Mouse (Mus musculus) B cell, adult 2 months (primary cell): ENCODE data around the gene Sdc3.

Experiments used
- DNase-seq, 2 experiments: peaks; one replicate each; pipeline ENCODE4 v3.0.0; 2022

The Sdc3 gene

DNA sequence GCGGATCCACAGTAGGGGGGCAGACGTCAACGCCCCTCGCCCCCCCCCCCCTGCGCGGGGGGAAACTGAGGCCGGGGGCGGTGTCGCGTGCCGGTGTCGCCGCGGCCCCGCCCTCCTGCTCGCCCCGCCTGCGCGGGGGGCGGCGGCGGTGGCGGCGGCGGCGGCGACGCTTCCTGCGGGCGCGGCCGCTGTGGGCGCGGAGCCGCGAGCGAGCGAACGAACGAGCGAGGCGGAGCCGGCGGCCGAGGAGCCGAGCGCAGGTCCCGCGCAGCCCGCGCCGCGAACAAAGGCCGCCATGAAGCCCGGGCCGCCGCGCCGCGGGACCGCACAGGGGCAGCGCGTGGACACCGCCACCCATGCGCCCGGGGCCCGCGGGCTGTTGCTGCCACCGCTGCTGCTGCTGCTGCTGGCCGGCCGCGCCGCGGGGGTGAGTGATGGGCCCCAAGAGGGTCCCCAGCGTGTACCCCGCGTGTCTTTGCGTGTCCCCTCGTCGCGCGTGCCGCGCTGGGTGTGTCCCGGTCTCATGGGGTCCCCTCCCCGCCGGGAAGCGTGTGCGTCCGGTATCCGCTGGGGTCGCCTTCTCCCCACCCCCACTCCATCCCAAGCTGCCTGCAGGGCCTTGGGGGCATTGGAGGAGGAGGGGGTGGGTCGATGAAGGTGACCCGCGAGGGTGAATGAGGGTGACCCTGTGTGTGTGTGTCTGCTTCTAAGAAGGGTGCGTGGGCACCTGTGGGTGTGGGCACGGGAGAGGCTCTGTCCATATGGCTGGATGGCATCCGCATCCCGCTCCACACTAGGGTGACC, at the start of gene Sdc3:
Gene Sdc3 (plus strand): TSS at position 162 of the 804 bp plus-strand sequence.
- DNase-seq, result peak; percentile 16 to 31

DNA sequence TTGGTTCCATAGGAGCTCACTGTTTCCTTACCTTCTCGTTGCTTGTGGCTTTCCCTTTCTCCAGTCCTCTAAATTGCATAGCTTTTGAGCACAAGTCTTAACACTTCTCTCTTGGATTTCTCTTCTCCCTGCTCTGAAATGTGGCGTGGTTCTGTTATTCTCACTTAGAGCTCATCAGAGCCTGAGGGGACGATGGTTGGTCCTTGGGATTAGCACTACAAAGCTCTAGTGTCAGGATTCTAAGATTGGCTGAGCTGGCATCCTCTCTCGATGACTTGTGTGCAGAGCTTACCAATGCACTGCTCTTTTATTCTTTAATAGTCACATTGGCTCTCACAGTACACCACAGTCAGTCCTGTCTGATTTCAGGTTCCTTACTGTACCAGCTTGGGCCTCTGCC, 48.3 kb upstream of the Sdc3 start:
- no peak for DNase-seq

GRCm38 (mm10) chr4:130745561-130746306, 46.6 kb upstream of the Sdc3 start:
- DNase-seq, result no peak

- DNase-seq, result no peak
Measured at GRCm38 (mm10) chr4:130749566-130749965, 42.8 kb upstream of the Sdc3 start.

GRCm38 (mm10) chr4:130751966-130752365, 40.4 kb upstream of the Sdc3 start:
- DNase-seq, result no peak

DNA sequence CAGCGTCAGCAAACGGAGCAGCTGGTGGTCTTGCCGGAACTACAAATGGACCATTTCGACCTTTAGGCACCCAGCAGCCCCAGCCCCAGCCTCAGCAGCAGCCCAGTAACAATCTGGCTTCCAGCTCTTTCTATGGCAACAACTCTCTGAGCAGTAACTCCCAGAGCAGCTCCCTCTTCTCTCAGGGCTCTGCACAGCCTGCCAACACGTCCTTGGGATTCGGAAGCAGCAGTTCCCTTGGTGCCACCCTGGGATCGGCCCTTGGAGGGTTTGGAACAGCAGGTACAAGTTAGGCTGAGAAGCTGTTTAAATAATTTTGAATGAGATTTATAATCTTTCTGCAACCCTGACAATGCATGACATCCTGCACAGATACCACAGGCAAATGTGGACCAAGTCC, 39.7 kb upstream of the Sdc3 start:
- no peak for DNase-seq

DNA sequence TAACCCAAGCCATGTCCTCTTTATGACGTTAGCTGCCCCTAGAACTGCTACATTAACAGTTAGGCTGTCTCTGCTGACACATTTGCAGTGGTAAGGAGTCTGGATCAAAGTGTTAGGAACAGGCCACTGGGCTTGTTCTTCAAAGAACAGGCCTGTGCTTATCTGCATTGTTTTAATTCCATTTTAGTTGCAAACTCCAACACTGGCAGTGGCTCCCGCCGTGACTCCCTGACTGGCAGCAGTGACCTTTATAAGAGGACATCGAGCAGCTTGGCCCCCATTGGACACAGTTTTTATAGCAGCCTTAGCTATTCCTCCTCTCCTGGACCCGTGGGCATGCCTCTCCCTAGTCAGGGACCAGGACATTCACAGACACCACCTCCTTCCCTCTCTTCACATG, 38.6 kb upstream of the Sdc3 start:
- DNase-seq, result no peak

DNA sequence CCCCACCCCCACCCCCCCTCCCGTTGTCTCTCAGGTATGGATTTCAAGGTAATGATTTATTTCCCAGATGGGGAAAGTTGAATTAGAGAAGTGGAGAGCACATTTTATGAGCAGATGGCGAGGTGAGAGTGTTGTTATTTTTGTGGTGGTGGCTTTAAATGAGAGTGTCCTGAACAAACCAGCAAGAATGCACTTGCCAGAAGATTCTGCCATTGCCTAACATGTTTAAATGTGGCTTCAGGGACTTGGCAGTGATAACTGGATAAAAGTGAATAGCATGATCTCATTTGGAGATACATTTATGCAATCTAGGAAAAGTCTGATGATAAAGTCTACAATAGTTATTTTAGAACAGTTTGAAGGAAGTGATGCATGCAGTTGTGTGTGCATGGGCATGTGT, 37.6 kb upstream of the Sdc3 start:
- no peak for DNase-seq

DNA sequence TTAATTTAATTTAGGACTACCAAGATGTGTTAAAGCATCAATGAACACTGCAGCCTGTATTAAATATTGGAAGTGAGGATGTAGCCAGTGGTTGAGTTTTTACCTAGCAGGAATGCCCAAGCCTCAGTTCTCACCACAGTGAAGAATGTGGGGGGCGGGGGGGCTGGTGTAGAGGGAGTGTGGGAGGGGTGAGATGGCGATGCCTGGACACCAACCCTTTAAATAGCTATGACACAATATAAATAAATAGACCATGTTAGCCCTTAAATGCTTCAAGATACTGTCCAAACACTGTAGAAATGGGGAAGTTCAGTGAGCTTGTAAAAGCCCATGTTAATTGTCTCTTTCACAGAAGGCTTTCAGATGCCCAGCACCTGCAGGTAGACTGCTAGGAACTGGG, 32.5 kb upstream of the Sdc3 start:
- DNase-seq, result no peak

DNA sequence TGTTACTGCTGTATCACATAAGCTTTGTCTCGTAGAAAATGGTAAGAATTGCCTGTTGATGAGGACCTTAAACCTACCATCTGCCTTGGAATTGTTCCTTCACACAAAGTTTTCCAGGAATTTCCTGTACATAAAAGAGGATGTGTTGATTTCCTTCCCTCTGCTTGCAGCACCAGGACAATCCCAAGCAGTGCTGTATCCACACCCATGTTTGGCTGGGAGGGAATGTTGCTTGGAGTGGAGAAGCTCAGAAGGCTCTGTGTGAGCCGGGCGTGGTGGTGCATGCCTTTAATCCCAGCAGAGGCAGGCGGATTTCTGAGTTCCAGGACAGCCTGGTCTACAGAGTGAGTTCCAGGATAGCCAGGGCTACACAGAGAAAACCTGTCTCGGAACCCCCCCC, 30.5 kb upstream of the Sdc3 start:
- no peak for DNase-seq

DNA sequence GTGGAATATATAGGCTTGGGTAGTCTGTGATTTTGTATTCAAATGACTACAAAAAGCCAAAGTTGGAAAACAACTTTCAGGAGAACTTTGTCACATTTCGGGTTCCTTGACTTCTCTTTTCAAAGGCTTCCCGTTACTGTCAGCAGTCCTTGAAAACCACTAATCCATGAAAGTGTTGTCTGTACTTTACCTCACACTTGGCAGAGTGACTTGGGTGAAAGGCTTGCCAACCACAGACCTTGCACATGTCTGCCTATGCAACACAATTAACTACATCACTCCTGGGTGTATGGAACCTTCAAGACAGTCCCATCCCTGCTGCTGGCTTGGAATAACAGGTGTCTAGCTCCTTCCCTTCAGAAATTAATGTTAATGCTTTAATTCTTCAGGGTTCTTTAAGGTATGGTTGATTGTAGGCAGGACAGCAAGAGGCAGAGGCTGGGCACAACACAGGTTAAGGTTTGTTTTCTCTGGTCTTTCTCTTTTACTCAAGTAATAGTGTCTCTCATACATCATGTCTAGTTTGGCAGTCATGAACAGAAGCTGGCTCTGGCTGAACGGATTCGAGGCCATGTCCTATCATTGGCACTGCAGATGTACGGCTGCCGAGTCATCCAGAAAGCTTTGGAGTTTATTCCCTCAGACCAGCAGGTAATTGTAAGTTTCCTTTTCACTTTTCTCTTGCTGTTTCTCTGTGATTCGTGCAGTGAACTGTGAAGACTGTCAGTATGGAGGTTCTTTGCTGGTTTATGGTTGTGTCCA, 26.8 kb upstream of the Sdc3 start:
- no peak for DNase-seq

DNA sequence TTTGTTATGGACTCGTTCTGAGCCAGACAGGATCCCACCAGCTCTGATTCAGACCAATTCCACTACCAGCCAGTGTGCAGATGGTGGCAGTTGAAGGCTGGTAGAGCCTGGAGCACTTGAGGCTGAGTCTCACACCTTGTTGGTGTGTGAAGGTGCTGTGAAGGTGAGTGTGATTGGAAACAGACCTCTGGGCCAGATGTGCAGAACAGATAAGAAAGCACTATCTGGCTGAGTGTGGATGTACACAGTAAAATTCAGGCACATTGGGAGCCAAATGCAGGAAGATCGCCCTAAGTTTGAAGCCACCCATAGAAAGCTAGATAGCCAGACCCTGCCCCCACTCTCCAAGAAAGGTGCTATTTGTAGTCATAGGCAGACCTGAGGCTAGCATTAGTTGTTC, 25.9 kb upstream of the Sdc3 start:
- no peak for DNase-seq

DNA sequence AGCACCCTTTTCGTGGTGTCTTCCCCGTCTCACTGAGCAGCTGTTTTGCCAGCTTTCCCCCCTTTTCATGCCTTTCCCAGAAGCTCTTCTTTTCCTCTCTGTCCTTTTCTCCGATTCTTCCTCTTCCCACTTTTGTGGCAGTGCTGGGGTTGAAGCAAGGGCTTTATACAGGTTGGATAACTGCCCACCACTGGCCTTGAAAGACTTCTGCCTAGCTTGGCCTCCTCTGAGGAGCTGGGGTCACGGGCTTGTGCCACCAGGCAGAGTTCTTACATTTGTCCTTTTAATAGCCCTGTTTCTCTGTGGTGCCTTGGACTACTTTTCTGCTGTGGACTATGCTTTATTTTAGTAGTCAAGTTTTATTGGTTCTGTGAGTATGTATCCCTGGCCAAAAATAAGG, 25.4 kb upstream of the Sdc3 start:
- no peak for DNase-seq

DNA sequence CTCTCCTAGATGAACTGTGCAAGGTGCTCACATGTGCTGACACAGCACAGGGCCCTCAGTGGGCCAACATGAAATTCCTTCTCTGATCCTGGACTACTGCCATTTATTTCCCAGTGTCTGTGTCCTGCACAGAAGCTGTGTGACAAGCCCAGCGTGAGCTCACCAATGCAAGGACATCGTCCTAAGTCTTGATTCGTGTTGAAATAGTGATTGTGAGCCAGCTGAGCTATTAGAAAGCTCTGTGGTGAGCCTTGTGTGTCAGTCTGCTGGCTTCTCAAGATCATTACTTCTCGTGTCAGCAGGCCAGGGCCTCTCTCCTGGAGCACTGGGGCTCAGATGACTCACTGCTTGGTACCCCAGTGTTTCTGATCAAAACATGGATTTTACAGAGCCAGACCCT, 18.4 kb upstream of the Sdc3 start:
- no peak for DNase-seq

DNA sequence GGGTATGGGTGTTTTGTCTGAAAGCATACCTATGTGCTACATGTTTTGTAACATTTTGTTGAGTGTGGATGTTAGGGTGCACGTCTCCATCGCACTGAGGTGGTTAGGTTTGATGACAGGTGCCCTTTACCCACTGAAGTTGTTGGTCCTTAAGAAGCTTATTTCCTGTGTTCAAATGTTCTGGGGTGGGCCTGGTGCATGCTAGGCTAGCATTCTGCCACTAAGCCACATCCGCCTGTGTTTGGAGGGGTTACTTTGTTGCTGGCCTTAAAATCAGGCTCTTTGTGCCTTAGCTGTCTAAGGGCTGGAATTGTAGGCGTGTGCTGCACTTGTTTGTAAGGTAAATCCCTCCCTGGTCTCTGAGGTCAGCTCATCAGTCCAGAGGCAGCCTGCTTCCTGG, 17.5 kb upstream of the Sdc3 start:
- DNase-seq, result no peak

GRCm38 (mm10) chr4:130777647-130778046, 14.7 kb upstream of the Sdc3 start:
- DNase-seq, result no peak

GRCm38 (mm10) chr4:130779037-130779436, 13.3 kb upstream of the Sdc3 start:
- DNase-seq, result no peak

- DNase-seq, result no peak
Measured at GRCm38 (mm10) chr4:130782492-130782891, 9.8 kb upstream of the Sdc3 start.

DNA sequence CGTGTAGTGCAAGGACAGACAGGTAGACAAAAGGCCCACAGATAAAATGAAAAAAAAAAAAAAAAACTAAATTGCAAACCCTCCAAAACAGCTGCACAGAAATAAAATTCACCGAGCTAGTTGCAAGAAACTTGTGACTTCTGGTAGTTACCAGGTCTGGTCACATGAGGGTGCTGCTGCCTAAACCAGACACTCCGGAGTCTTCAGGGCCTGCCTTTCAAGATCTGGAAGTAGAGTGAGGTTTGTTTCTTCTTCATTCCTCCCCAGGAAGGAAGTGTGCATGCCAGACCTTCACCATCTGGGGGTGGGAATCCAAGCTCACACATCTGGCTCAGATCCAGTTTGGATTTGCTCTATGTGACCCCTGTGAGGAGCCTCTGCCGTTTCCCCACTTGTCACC, 7.6 kb upstream of the Sdc3 start:
- DNase-seq, result peak; percentile 54 to 61

DNA sequence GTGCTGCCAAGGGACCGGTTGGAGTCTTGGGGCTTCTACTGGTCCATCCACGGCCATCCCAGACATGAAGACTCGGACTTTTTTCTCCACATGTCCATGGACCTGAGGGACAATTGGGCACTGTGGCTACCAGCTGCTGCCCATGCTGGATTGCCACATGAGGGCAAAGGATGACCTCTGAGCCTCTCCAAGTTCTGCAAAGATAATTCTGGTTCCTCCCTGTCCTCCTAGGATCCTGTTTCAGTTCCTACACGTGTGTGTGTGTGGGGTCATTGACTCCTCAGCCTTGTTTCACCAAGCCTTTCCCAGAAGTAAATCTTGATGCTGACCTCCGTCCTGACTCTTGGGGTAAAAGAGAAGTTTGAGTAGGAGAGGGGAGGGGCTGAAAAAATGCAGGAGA, 4.8 kb upstream of the Sdc3 start:
- no peak for DNase-seq

DNA sequence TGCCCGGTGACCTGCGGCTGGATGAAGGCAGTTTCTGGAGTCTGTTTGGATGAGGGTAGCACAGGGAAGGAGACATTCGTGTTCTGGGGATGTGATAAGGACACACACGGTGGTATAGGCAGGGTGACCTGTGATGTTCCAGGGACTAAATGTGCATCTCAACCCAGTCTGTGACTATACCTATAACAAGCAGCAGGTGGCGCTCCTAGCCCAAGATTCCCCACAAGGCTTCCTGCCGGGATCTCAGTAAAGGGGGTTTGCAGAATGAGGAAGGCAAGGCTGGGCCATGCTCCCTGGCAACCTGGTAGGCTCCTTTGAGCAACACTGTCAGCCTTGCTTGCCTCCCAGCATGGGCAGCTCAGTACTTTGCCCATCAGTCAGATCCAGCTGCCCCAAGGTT, 2.2 kb upstream of the Sdc3 start:
- peak; percentile 82 to 83 for DNase-seq

- peak; percentile 20 to 27 for DNase-seq
Measured at GRCm38 (mm10) chr4:130791811-130792375, 444 bp upstream of the Sdc3 start.

- no peak for DNase-seq
Measured at GRCm38 (mm10) chr4:130793180-130793501, 804 bp downstream of the Sdc3 start.

DNA sequence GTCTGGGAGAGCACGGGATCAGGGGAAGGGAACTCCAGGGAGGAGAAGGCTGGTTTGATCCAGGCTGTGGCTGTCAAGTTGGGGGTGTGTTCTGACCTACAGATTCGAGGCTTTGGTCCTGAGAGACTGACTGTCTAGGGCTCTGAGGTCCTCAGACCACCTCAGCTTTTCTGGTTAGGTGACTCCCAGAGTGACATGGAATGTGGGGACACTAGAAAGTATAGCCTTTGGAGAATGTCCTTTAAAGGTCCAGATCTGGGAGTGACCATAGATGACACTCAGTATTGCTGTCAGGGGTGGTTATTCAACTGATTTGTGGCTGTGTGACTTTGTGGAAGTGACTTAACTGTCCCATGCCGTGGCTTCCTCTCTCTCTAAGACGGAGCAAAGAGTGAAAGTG, 2.4 kb downstream of the Sdc3 start:
- DNase-seq, result no peak
